Mouse (Mus musculus) spleen, postnatal 4 days (tissue): ENCODE results near the gene Mrps6.

Source experiments
- DNase-seq, 2 experiments: peaks; one replicate each; pipeline ENCODE4 v3.0.0; 2022; ENCODE audit warnings: low spot score in 2 of 2

Gene Mrps6

DNA sequence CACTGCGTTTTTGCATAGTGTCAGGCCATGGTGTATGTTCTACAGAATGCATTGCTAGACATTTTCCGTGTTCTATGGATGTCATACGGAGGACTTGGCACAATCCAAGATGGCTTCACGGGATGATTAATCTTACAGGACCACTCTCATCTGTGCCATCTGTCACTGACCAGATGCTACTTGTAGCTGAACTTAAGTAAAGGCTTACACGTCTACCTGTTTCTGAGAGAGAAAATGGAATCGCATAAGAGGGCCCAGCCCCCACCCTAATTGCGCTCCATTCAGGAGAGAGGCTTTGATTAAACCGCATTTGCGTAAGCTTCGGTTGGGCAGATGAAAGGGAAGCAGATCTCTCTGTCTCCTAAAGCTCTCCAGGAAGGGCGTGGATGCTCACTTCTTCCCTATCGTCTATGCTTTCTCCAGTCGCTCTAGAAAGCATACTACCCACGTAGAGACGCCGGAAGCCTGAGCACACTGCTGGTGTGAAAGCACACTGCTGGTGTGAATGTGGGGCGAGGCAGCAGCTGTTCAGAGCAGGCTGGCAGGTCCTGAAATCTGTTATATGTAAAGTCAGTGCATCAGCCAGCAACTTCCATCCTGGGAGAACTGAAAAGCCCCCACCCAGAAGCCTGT, 62.9 kb downstream of the Mrps6 start:
- no peak for DNase-seq

DNA sequence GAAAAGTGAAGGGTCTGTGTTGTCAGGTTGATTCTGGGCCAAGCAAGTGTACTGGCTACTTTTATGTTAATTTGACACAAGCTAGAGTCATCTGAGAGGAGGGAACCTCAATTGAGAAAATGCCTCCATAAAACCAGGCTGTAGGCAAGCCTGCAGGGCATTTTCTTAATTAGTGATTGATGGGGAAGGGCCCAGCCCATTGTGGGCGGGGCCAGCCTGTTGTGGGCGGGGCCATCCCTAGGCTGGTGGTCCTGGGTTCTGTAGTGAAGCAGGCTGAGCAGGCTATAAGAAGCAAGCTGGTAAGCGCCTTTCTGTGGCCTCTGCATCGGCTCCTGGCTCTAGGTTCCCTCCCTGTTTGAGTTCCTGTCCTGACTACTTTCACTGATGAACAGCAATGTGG, 69.2 kb downstream of the Mrps6 start:
- DNase-seq: no peak

DNA sequence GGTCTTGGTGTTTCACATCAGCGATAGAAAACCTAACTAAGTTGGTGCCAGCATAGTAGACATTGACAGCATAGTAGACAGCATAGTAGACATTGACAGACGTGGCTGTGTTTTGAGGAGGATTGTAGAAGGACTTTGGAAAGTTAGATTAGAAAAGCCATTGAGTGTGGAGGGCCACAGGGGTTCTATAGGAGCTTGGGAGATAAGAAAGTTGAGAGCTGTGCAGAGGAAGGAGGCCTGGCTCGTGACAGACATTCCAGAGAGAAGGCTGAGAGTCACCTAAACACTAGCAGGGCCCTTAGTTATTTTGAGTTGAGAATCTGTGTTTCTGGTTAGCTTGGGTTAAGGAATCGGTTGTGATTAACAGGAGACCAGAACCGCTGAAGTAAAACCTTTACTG, 69.6 kb downstream of the Mrps6 start:
- no peak for DNase-seq

DNA sequence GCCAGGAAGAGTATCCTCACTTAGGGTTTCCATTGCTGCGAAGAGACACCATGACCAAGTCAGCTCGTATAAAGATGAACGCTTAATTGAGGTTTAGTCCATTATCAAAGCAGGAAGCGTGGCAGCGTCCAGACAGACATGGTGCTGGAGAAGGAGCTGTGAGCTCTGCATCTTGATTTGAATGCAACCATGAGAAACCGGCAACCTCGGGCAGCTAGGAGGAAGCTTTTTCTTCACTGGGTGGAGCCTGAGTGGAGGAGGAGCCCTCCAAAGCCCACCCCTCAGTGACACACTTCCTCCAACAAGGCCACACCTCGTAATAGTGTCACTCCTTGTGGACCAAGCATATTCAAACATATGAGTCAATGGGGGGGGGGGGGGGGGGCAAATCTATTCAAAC, 71.8 kb downstream of the Mrps6 start:
- no peak for DNase-seq

DNA sequence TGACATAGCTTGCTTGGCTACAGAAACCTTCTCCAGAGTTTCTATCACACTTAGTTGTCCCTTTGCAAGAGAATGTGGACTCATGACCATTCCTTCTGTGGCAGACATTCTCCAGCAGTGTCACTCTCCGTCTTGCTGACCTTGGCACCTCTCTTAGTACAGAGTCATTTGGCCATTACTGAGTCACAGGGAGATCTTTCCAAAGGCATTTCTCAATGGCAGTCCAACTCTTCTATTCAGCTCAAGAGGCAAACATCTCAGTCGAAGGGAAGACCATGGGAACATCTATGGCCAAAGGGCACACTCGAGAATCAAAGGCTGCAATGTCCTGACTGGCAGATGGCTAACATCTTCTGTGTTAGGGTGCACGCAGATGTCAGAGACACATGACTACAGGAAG, 74.4 kb downstream of the Mrps6 start:
- DNase-seq: no peak

DNA sequence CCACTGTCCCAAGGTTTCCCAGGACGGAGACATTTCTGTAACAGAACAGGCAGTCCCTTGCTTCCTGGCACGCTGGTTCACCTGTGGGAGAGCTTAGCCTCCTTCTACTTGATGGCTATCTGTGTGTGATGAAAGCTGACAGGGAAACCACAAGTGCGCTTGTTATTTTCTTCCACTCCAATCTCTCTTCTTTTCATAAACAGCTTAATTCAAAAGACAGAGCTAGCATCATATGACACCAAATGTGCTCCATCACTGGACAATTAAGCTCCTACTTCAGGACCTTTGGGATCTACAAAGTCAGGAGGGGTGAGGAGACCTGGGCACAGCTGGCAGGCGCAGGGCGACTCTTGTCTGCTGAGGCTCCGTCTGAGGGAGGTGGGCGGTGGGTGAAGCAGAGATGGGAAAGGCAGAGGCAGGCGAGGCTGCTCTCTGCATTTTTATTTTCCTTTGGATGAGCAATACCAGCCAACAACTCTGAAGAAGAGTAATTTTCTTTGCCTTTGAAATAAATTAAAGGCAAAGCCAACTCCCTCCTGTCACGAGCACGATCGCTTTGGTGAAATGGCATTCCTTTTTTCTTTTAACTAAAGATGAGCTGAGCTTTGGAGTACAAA, 76.2 kb downstream of the Mrps6 start:
- no peak for DNase-seq

DNA sequence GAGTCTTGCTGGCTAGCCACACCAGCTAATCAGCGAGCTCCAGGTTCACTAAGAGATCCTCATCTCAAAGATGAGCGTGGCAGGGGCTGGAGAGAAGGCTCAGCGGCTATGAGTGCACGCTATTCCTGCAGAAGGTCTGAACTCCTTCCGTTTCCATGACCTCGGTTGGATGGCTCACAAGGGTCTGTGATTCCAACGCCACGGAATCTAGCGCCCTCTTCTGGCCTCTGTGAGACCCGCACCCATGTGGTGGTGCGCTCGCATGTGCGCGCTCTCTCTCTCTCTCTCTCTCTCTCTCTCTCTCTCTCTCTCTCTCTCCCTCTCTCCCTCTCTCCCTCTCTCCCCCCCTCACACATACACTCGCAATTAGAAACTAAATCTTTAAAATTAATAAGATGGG, 78.2 kb downstream of the Mrps6 start:
- no peak for DNase-seq

DNA sequence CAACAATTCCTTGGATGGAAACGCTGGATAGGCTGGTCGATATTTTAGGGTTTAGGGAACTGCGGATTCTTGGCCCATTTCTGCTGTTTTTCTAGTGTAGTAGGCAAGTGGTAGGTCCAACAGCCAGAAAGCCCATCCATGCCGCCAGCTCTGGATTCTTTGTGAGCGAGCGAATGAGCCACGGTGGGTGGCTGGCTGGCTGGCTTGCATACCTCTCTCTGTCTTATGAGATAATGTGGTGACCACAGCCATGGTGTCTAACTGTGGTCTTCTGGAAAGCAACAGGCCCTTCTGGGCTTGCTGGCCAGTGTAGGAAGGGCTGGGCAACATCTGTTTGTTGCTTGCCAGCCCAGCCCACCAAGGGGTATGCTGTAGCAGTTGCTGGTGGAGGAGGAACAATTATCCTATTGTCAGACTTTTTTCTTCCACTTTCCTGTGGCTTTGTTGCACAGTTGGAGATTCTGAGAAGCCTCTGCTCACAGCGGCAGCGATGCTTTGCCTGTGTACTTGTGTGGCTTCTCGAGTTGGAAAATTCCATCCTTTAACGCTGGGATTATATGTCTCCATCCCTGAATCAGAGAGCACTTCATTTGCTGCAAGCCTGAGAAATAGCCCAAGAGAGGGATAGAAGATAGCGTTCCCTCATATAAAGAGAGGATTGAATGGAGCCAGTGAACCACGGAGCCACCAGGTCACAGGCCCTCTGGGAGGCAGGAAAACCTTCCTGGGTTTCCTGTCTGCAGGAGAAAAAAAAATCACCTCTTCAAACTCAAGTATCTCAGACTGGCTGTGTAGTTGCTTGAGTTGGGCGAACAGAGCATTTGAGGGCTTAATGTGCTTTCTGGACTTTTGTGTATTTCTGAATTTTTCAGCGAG, 81.6 kb downstream of the Mrps6 start:
- DNase-seq: no peak

DNA sequence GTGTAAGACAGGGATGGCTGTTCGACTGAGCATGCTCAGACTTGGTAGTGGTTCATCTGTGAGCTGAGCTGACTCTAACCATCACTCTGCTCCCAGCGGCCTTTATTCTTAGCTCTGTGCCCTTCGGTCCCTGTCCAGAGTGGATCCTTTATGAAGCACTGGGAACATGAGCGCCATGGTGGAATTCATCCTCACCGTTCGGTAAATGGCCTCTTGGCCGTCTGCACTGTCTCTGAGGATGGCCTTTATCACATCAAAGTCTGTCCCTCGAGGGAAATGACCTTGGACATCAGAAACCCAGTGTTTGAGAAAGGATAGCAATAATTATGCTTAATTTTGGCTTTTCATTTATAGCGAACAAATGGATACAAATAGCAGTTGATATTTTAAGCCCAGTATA, 82.3 kb downstream of the Mrps6 start:
- no peak for DNase-seq

DNA sequence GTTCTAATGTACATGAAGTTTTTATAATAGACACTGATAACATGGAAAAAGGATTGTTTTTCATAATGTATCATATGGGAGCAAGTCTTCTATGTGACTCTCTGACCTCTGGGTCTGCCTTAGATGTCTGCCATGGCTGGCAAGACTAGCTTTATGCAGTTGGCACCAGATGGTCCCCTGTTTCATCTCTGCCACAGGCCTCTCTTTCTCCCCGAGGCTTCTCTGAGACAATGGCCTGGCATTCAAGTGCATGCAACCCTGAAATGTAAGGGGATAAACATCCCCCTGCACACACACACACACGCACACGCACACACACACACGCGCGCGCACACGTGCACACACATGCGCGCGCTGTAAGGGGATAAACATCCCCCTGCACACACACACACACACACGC, 83.0 kb downstream of the Mrps6 start:
- no peak for DNase-seq

DNA sequence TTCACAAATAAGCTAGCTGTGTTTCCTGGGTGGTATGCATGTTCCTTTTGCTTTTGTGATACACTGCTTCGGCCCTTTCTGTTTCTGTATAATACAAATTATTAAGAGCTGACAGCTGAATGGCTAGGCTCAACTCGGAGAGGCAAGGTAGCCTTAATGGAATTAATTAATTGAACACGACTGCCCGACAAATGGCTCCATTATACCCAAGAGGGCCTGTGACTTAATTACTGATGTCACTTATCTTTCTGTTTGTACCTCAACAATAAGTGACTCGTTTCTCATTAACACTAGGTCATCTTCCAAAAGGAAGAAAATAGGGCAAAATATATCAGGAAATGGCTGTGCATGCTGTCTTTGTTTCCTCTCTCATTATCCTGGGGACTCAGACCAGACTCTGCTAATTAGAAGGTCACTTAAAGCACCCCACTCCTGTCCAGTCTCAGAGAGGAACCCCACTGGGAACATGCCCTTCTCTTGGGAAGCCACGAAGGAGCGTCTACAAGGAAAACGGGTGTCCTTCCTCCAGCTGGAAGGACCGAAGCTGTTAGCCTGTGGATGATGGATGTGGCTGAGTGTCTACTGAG, 84.4 kb downstream of the Mrps6 start:
- DNase-seq: no peak

DNA sequence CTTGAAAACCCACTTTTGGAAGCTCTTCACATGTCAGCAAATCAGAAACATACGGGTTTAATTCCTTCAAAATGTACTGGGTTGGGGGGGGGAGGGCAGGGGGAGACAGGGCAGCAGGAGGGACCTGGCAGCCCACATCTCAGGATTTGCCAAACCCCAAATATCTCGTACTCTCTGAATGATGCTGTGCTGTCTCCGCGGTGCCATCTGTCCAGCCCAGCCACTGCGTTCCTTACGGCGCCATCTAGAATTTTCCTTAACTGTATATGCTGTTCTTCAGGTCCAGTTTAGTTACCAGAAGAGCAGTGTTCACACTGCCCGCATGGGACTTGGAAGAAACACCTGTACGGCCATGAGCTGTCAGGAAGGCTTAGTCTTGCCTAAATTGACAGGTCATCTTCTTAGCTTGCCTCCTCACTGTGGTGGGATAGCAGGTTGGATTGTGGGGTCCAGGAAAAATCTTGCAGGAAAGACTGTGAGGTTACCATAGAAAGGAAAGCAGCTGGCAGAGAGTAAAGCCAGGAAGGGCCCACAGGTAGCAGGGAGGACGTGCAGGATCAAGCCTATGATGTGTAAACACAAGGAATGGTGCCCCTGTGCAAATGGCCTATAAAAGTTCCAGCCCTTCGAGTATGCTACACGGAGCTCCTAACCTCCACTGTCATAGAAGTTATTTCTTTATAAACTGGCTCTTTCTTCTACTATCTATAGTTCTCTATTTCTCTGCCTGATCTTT, 89.7 kb downstream of the Mrps6 start:
- no peak for DNase-seq

DNA sequence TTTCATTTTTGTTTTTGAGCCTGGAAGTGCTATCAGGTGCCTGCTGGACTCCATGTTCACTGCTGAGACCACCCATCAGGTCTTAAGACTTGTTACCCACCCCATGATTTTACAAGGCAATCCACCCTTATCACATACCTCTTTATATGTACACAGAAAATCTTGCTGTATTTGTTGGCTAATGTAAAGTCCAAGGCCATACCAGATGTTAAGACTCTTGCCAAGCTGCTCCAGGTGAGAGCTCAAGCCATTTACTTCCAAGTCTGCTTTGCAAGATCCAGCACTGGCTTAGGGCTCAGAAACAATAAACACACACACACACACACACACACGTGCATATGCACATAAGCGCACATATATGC, 90.3 kb downstream of the Mrps6 start:
- no peak for DNase-seq

DNA sequence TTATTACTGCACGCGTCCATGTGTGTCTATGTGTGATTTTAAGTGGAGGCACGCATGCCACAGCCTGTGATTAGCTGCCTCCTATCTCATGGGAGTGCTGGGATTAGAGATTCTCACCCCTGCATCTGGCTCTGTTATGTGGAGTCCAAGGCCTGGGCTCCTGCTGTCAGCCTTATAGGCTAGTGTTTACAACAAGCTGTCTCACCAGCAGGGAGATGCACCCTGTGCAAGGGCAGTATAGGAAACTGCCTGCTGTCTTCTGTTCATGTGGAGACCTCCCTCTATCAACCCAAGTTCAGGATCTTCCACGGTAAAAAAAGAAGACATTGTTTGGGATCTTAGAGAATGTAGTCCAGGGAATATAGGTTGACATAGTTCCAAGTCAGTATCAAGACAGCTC, 92.9 kb downstream of the Mrps6 start:
- DNase-seq: no peak

DNA sequence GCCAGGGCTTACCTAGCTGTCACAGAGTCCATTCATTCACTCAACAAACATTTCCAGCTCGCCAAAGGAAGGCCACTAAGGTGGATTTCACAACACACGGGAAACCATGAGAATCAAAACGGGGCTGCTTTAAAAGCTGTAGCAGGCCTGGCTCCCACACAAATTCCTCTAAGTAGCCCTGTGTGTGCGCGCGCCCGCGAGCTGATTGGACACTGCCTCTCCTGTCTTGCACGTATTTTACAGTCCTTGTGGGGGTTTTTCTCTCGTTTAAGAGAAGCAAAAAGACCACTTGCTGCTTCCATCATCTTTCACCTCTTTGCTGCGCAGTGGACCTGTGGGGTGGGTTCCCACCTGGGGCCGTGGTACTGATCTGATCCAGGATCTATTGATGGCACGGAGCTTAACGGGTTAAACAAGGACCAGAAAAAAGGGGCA, 100.0 kb downstream of the Mrps6 start:
- DNase-seq: no peak

DNA sequence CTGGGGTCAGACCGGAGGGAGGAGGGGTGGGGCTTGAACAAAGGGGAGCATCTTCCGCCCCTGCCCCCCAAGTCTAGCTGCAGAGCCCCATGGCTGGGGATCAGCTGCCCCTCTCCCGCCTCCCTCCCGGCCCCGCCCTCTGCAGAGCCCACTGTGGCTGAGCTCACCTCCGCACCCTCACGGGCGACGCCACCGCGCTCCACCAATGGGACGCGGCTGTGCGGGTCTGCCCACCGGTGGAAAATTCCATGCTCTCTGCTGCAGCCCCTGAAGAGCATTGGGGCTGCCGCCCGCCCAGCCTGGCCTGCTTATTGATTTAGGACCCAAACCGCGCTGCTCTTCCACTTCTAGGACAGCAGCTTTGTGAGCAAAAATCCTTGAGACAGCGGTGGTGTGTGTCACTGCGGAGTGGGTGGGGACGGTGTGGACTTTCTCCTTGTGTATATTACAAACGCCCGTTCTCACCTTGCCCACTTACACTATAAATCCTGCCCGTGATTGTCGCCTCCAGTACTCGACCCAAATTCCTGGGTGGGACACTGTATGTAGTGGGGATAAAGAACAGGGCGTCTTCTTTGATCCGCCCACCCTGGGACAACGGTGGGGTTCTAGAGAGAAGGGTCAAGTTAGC, 100.5 kb downstream of the Mrps6 start:
- DNase-seq: no peak

DNA sequence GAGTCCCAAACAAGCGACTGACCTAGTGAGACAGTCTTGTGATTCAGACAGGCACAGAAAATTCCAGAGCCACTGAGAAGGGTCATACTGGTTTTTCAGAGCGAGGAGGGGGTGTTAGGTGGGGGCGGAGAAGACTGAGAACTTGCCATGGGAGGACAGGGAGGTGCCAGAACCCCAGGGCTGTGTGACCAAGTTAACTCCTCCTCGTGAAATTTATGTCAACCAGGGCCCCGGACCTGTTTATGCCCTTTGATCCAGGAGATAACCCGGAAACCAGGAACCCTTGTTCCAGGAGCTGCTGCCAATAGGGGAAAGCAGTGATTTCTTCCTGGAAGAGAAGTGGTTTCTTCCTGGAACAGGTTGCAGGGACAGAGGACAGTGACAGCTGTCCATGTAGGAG, 101.0 kb downstream of the Mrps6 start:
- DNase-seq: no peak
